Mouse (Mus musculus): ENCODE measurements at regions not wholly inside any gene's neighbourhood (a gene's known extent, or its start where the extent isn't known, plus 50 kb on each side); places are given as distances from the start of the nearest gene placed in this dataset.
"Not testable (repeated sequence)": the region's sequence is repeated elsewhere in the genome, so short reads cannot be mapped to it uniquely, and the experiment has no call there.

DNA sequence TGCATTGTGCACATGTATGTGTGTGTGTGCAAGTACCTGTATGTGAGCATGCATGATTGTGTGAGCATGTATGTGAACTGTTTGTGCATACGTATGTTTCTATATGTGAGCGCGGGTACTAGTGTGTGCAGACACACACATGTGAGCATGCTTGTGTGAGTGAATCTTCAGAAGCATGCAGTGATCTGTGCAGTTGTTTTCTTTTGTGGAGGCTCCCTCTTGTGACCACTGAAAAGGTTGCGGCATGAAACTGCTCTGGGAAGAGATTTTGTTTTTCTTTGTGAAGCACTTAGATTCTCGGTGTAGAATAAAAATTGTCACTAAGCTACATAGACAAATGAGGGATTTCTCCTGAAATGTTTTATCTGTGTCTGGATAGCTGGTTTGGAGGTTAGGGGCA lies 189.2 kb upstream of the Rapgef5 start:
- not testable (repeated sequence) for DNase-seq (ENCODE audit: low read depth, low spot score)

DNA sequence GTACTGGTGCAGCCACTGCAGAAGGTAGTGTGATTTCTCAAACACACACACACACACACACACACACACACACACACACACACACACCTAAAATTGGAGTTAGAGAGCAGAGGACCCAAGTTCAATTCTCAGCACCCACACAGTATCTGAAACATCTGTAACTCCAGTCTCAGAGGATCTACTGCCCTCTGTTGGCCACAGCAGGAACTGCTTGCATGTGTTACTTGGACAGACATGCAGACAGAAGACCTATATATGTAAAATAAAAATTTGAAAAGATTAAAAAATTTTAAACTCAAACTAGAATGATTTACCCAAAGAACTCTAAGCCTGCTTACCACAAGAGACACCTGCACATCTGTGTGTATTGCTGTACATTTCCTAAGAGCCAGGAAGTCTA lies 185.9 kb upstream of the Rapgef5 start:
- DNase-seq (ENCODE audit: low read depth, low spot score) = no peak

DNA sequence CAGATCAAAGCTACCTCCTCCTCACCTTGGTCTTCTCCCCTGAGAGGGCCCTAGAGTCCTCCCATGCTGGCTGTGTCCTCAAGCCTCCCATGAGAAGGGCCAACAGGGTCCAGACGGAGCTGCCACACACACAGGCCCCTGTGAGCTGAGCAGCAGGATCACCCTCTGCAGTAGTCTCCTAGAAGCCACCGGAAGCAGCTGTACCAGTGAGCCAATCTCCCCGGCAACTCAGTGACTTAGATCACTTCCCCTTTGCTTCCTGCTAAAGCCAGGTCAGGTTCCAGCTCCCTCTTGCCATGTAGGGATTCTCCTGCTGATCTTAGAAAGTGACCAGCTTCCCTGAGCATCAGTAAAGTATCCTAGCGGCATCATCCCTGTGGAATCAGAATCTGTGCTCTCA lies 179.4 kb upstream of the Rapgef5 start:
- DNase-seq (ENCODE audit: low read depth, low spot score) = no peak

DNA sequence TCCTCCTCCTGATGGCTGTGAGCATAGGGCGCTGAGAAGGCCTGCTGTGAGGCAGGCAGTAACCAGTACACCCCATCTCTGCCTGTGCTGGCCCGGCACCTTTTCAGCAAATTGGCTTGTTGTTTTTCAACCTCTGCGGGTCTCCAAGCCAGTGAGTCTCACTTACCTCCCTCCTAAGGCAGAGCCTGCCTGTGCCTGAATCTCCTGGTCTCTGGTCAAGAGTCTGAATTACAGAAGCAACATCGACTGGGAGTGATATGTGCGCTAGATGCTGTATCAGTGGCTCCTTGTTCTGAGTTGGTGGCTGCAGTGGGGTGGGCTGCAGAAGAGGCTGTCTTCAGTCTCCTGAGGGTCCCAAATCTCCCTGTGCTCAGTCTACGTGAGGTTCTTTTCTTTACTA lies 174.0 kb upstream of the Rapgef5 start:
- DNase-seq (ENCODE audit: low read depth, low spot score) = no peak

DNA sequence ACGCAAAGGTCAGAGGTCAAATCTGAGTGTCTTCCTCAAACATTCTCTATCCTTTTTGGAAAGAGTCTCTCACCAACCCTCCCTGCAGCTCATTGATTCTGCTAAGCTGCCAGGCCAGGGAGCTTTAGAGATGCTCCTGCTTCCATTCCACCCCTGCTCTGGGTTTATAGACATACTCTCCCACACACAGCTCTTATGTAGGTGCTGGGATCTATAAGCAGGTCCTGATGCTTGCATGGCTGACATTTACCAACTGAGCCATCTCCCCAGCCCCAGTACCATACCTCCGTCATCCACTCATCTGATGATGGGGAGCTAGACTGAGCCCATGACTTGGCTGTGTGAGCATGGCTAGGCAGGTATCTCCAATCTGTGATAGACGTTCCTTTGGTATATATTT lies 173.2 kb upstream of the Rapgef5 start:
- no peak for DNase-seq (ENCODE audit: low read depth, low spot score)

DNA sequence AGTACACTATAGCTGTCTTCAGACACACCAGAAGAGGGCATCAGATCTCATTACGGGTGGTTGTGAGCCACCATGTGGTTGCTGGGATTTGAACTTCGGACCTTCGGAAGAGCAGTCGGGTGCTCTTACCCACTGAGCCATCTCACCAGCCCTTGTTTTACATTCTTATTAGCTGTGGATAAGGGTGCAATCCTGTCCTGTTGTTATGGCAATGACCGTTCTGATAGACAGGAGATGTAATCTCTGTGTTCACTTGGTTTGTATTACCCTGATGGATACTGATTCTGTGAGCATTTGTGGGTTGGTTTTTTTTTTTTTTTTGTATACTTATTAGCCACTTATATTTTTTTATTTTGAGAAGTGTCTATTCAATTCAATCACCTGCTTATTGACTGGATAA lies 172.7 kb upstream of the Rapgef5 start:
- not testable (repeated sequence) for DNase-seq (ENCODE audit: low read depth, low spot score)

DNA sequence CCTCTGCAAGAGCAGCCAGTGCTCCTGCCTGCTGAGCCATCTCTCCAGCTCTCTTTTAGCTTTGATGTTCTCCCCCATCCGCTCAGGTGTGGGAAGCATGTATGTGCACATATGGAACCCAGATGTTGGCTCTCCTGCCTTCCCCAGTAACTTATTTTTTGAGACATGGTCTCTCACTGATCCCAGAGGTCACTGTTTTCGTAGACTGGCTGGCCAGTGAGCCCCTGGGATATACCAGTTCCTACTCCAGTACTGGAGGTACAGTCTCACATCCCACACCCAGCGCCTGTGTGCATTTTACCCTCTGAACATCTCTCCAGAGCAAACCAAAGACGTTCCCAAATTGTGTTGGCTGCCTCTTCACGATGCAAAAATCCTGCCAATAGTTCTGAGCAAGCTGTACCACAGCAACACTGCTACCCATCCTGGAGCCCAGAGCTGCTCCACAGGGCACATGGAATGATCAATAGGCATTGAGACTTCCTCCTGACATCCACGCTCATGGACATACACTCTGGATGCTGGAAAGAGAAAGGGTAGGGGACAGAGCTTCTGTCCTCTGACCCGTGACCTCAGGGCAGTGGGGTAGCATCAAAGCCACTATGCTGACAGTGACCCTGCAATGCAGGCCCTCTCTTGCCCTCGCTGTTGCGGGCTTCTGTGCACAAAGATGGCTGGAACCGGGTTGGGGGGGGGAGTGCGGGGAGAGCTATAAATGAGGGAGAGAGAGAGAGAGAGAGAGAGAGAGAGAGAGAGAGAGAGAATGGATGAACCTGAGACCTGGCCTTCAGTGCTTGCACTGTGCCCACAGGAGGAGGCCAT lies 171.8 kb upstream of the Rapgef5 start:
- DNase-seq (ENCODE audit: low read depth, low spot score) = no peak

DNA sequence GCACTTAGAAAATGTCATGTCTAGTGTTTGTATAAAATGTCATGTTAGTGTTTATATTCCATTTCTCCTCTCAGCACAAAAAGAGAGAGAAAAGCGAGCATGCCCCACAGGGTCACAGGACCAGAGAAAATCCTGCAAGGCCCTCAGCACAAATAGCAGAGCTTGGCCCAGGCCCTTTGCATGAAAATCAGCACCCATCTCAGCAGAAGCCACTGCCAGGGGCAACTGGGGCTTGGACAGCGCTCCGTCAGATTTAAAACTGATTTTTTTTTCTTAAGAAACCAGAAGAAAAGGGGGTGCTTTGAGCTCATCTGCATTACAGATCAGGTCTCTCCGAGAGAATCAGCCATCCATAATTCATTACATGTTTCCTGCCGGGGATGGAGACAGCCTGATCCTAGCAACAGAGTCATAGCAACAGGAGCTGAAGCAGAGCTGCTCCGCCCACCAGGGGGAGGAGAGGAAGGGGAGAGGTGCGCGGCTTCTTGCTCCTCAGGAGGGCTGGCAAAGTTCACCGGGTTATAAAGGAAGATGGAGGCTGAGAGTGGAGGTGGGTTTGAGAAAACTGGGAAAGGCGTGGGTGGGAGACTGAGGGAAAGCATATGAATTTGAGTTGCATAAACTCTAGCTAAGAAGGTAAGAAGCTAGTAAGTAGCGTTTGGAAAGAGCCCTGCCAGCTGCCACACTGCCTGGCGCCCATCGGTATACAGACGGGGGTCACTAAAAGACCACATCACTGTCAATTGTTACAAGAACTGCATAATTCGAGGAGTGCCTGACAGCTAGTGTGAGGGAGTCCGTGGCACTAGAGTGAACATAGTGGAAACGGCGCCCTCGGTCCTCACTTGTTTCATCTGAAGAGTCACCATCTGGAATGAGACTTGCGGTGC lies 170.9 kb upstream of the Rapgef5 start:
- no peak for DNase-seq (ENCODE audit: low read depth, low spot score)

DNA sequence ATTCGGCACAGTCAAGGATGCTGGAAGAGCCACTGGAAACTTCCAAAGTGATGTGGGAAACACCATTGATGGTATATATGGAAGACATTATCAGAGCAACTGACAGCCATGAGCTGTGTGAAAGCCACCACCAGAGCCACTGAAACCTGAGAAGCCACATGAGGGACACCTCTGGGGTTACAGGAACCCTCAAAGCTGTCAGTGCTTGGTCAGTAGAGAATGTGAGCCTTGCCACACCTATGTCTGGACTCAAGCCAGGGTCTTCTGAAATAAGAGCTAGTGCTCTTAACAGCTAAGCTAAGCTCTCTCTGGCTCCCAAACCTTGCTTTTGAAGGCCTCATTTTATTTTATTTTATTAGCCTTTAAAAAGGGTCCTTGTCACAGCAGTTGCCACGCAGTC lies 170.2 kb upstream of the Rapgef5 start:
- no peak for DNase-seq (ENCODE audit: low read depth, low spot score)

DNA sequence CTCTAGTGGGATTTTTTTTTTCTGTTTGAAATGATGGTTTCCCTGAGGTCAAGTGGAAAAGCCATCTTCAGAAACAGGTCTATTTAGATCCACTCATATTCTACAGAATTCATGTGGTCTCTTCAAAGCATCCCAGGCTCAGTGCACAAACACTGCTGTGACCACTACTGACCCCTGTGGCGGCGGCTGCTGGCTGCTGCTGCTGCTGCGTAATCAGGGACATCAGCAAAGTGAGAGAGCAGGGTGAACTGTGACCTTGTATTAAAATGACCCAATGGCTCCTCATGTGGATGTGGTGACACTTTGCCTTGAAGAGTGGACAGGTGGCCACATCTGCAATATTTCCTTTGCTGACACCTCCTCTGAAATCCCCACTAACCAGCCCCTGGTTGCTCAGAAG lies 169.1 kb upstream of the Rapgef5 start:
- DNase-seq (ENCODE audit: low read depth, low spot score) = no peak

DNA sequence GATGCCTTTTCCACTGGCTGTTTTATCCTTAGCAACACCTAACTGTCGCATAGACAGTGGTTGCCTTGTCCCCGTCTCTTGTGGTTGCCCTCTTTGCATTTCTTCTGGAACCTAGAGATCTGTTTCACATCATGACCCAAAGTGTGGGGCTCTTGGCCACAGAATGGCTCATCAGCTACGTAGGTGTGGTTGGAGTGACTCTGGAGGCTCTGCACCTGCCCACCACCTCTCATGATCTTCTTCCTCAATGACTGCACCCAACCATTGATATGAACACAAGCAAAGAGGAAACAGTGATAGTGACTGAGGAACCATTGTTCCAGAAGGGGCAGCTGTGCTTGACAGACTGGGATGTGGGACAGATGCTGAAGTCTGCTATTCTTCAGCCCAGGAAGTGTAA lies 167.8 kb upstream of the Rapgef5 start:
- DNase-seq (ENCODE audit: low read depth, low spot score) = peak; percentile 33

DNA sequence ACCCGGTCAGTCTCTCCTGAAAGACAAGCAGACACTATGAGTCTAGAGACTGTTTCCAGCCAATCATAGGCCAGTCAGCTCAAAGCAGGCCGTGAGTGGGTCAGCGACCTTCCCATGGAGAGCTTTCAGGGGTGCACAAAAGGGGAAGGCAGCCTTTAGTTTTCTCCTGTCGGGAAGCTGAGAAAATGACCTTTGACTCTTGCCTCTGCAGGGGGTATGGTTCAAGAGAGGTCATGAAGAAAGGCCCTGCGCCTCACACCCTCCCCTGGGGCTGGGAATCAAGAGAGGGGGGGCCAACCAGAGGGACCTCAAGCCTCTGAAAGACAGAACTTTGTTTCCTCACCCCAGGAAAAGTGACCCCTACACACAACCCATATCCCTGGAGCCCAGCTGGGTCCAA lies 164.4 kb upstream of the Rapgef5 start:
- DNase-seq (ENCODE audit: low read depth, low spot score) = no peak

DNA sequence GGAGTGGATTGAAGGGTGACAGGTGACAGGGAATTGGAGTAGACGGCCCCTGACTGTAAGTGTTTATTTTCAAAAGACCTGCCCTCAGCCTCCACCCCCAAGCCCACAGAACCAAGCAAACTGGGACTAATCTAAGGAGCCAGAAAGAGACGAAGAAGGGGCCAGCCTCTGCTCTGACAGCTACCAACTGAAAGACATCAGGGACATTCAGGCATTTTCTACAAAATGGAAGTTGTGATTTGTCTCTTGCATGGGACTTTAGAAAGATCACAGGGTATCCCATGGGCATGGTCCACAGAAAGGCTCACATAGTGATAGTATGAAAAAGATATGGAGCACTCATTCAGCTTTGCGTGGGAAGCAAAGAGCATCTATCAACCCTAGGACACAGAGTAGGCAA lies 163.8 kb upstream of the Rapgef5 start:
- DNase-seq (ENCODE audit: low read depth, low spot score) = no peak

DNA sequence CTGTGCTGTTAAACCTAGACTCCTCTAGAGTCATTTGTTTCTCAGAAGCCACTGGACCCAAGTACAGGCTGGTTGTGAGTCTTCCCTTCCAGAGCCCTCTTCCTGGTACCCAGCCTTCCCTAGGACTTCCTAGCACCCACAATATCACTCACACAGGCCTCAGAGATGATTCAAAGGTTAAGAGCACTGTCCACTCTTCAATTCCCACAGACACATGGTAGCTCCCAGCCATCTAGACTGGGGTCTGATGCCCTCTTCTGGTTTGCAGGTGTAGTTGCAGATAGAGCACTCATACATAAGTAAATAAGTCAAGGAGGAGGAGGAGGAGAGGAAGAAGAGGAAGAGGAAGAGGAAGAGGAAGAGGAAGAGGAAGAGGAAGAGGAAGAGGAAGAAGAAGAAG lies 163.3 kb upstream of the Rapgef5 start:
- DNase-seq (ENCODE audit: low read depth, low spot score) = peak; percentile 37

DNA sequence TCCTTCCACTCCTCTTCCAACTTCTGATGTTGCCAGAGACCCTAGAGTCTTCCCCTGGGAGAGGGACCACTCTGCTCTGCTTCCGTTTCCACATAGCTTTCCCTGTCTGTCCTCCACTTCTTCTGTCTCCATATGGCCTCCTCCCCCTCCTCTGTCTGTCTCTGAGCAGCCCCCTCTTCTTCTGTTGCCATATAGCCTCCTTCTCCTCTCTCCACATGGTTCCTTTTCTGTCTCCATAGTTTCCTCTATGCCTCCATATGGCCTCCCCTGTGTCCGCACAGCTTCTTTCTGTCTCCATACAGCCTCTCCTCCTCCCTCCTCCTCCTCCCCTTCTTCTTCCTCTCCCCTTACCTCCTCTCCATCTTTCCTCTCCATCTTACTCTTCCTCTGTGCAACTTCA lies 158.5 kb upstream of the Rapgef5 start:
- DNase-seq (ENCODE audit: low read depth, low spot score) = no peak

DNA sequence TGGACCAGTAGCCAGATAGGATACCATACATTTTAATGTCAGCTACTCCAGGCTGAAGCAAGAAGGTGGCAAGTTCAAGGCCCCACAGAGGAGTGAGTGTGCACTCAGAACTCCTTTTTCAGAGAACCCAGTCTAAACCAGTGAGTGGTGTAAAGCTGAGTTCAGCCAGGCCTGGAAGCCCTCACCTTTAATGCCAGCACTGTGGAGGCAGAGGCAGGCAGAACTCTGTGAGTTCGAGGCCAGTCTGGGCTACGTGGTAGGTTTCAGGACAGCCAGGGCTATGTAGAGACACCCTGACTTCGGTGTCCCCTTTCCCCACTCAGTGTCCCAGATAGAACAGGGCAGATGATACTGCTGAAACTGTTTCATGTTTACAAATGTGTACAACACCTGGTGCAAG lies 157.4 kb upstream of the Rapgef5 start:
- no peak for DNase-seq (ENCODE audit: low read depth, low spot score)

DNA sequence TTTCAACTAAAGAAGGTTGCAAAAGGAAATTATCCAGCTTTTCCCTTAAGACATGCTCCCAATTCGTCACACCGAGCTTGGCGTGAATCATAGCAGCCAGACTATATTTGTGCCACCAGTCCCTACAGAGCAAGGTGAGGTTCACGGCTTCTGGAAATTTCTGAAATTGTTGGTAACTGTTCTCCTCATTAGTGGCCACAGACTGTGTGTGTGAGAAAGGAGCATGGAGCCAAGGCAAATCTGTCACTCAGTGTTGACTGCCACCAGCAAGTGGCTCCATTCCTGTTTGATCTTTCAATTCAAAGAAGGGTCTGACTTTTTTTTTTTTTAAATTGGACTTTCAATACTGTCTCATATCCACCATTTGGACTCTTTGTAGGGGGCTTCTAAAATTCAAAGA lies 156.1 kb upstream of the Rapgef5 start:
- DNase-seq (ENCODE audit: low read depth, low spot score) = no peak

DNA sequence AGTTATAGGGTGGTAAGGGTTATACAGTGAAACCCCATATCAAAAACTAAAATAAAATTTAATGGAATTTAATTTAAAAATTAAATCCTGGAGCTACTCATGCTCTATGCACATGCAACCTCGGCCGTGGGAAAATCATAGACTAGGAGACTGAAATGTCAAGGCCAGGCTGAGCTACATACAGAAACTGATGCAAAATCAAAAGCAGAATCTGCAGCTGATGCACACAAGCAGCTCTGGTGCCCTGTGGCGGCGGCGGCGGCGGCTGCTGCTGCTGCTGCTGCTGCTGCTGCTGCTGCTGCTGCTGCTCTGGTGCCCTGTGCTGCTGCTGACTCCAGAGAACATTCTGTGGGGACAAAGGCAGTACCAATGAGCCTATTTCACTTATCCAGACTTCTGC lies 154.5 kb upstream of the Rapgef5 start:
- no peak for DNase-seq (ENCODE audit: low read depth, low spot score)

DNA sequence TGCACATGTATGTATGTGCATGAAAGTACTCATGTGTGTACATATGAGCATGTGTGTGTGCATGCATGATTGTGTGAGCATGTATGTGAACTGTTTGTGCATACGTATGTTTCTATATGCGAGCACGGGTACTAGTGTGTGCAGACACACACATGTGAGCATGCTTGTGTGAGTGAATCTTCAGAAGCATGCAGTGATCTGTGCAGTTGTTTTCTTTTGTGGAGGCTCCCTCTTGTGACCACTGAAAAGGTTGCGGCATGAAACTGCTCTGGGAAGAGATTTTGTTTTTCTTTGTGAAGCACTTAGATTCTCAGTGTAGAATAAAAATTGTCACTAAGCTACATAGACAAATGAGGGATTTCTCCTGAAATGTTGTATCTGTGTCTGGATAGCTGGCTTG lies 152.8 kb upstream of the Rapgef5 start:
- DNase-seq (ENCODE audit: low read depth, low spot score) = not testable (repeated sequence)

DNA sequence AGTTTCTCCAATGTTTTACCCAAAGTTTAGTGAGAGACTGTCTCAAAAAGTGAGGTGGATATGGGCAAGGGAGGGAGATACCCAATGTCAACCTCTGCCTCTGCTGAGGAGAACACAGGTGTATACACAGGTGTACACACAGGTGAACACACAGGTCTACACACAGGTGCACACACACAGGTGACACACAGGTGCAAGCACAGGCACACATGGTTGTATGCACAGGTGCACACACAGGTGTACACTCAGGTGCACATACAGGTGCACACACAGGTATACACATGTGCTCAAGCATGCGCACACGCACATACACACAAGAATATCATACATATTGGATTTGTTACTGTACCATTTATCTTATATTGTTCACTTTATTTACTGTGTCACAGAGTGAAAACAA lies 151.1 kb upstream of the Rapgef5 start:
- no peak for DNase-seq (ENCODE audit: low read depth, low spot score)

DNA sequence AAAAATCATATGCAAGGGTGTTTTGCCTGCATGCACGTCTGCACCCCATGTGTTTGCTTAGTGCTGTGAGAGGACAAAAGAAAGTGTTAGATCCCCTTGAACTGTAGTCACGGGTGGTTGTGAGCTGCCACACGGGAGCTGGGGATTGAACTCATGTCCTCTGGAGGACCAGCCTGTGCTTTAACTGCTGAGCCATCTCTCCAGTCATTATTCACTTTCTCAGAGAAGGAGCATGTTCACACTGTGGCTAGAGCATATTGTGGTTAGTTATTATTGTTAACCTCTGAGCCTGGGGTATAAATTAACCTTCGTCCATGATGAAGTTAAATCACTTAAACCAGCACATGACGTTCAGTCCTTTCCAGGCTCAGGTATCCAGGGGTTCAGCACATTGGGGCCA lies 150.4 kb upstream of the Rapgef5 start:
- no peak for DNase-seq (ENCODE audit: low read depth, low spot score)

DNA sequence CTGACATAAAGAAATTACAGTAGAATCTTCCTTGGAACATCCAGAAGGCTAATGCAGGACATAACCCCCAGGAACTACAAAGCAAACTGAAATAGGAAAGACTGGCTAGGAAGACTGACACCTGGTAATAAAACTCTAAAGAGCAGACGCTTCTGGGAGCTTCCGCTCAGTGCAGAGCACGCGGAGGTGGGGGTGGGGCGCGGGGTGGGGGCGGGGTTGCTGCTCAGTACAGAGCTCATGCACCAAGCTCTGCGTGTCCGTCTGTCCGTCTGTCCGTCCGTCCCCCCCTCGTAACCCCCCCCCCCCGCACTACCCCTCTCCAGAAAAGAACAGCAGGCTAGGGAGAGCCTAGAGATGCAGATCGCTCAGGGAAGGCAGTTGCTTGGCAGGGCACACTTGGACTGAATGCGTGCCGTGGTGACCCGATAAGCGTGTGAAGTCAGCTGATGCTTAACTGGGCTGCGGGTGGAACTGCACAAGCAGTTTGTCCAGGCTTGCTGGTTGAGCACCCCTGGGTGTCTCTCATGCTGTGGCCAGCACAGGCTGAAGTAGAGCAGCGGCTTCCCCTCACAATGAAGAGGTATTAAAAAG lies 137.9 kb upstream of the Rapgef5 start:
- peak; percentile 15 for DNase-seq (ENCODE audit: low read depth, low spot score)
